Mouse (Mus musculus) heart, postnatal 14 days (tissue): Measurements from ENCODE around the gene Klhl42. TPM values are rescaled to one million over a fixed set of nuclear protein-coding genes. Genes with fewer than 3 reads are reported as not detected.

Experiments used
- DNase-seq, 2 experiments: peaks; one replicate each; pipeline ENCODE4 v3.0.0; 2021 to 2022
- intact Hi-C: fragments of 180-260 bp; cut with DNase I; formaldehyde crosslinking; loops from one replicate; pipeline ENCODE4 v1.15.1; 2025
- long read RNA-seq, 2 experiments: library from polyadenylated mRNA; stranded (forward); transcript quantifications; one replicate each; pipeline ENCODE4 v2.0.0; 2021
- total RNA-seq, 2 experiments: library from RNA; stranded (reverse); gene quantifications; 2 replicates each; pipeline ENCODE4 v1.2.3; 2021

Klhl42 gene
- 1 to 10 TPM; 8.2 to 8.7 TPM for total RNA-seq
- long read RNA-seq, experiment 1, full-length matches to known transcripts: 9 of 13 reads
- long read RNA-seq, experiment 1, partial matches to known transcripts: 0 of 13 reads
- long read RNA-seq, experiment 1, other reads (novel, unspliced or antisense): 4 of 13 reads
- long read RNA-seq, experiment 2, full-length matches to known transcripts: 6 of 9 reads
- long read RNA-seq, experiment 2, partial matches to known transcripts: 0 of 9 reads
- long read RNA-seq, experiment 2, other reads (novel, unspliced or antisense): 3 of 9 reads

DNA sequence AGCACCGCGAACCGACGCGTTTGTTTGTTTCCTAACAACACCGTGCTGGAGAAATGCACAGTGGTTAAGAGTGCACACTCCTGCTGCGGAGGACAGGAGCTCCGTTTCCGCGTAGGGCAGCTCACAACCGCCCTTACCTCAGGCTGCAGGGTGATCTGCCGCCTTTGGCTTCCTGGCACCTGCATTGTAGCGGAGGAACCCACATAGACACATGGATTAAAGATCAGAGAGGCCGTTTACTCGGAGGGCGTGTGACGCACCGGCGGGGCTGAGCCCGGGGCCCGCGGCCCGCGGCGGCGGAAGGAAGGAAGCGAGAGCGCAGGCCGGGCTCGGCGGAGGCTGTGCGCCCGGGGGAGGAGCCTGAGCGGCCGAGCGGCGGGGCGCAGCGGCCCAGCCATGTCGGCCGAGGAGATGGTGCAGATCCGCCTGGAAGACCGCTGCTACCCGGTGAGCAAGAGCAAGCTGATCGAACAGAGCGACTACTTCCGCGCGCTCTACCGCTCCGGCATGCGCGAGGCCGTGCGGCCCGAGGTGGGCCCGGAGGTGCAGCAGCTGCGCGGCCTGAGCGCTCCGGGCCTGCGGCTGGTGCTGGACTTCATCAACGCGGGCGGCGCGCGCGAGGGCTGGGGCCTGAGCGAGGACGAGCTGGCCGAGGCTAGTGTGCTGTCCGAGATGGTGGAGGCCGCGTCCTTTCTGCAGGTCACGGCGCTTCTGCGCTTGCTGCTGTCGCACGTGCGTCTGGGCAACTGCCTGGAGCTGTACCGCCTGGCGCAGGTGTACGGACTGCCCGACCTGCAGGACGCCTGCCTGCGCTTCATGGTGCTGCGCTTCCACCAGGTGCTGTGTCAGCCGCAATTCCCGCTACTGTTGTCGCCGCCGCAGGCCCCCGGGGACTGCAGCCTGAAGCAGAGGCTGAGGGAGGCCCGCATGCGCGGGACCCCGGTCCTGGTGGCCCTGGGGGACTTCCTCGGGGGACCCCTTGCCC is at the start of gene Klhl42:
Gene Klhl42 (plus strand): TSS at position 244 of the 985 bp plus-strand sequence.
- DNase-seq: peak; percentile 83 to 88
- intact Hi-C loops: no loop called here

GRCm38 (mm10) chr6:147042291-147043290 is 48.6 kb upstream of the Klhl42 start, which contains the start of gene Mrps35:
Mrps35 (plus strand) TSS chr6:147042764.
- peak; percentile 92 to 94 for DNase-seq
- intact Hi-C loops: no loop called here

DNA sequence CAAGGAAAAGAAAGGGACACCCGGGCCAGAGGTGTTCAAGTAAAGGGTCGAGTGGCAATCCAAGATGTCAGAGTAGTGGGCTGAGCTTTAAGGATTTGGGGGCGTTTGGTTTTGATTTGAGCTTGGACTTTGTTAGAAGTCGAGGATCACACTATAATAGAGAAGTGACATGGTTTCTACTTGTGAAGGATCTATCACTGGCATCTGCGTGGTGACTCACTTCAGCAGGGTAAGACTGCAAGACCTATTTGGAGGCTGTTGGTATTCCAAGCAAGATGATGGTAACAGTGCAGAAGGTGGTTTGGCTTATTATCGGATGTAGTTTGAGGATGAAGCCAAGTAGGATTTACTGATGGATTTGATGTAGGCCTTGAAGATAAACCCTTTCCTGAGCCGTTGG is 47.5 kb upstream of the Klhl42 start:
- intact Hi-C loops: no loop called here
- no peak for DNase-seq

- intact Hi-C loops: no loop called here
- DNase-seq: no peak
Observed at GRCm38 (mm10) chr6:147049239-147049805, 41.9 kb upstream of the Klhl42 start.

DNA sequence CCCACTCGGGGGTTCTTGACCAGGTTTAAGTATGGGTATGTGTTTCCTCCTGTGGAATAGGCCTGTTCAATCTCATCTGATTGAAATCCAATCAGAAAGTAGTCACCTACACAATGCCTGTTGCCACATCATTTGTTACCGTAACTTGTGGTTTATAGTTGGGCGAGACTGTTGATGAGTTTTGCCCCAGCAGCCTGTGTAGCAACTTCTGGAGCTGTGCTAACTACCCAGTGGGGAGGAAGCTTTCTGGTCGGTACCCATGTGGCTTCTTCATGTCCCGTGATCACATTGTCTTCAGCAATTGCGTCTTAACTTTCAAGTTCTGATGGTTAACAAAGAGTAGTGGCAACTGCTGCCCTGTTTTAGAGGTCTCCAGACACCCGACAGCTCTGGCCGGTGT is 39.5 kb upstream of the Klhl42 start:
- intact Hi-C loops: no loop called here
- no peak for DNase-seq

GRCm38 (mm10) chr6:147052440-147052839 is 38.7 kb upstream of the Klhl42 start:
- intact Hi-C loops: no loop called here
- DNase-seq: no peak

GRCm38 (mm10) chr6:147053785-147054646 is 37.2 kb upstream of the Klhl42 start:
- DNase-seq: no peak
- intact Hi-C loops: no loop called here

DNA sequence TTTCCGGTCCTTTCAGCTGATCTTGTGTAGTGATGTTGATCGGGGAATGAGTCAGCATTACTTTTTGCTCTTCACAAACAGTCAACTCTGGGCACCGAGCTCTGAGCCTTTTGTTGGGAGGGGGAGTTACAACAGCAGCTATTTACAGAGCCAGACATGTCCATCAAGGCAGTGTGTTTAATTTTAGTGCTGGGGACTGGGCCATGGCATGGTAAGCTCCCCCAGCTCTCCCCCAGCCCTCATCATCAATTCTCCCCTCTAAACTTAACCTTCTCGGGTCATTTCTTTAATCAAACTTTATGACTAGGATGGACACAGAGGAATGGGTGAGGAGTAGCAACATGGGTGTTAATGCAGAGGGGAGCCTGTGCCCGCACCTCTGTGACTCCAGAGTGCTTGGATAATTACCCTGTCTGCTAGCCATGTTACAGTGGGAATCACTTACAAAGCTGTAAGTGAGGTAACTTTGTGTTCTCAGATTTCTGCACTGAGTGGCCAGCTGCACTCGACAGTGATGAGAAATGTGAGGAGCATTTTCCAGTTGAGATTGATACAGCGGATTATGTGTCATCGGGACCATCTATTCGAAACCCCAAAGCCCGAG is 35.7 kb upstream of the Klhl42 start:
- no peak for DNase-seq
- intact Hi-C loops: no loop called here

GRCm38 (mm10) chr6:147059326-147059725 is 31.9 kb upstream of the Klhl42 start:
- DNase-seq: peak; percentile 34 to 38
- intact Hi-C loops: no loop called here

- no peak for DNase-seq
- intact Hi-C loops: no loop called here
Observed at GRCm38 (mm10) chr6:147061630-147062029, 29.5 kb upstream of the Klhl42 start.

- DNase-seq: no peak
- intact Hi-C loops: no loop called here
Observed at GRCm38 (mm10) chr6:147062034-147062433, 29.1 kb upstream of the Klhl42 start.

GRCm38 (mm10) chr6:147062694-147063093 is 28.5 kb upstream of the Klhl42 start:
- DNase-seq: no peak
- intact Hi-C loops: no loop called here

DNA sequence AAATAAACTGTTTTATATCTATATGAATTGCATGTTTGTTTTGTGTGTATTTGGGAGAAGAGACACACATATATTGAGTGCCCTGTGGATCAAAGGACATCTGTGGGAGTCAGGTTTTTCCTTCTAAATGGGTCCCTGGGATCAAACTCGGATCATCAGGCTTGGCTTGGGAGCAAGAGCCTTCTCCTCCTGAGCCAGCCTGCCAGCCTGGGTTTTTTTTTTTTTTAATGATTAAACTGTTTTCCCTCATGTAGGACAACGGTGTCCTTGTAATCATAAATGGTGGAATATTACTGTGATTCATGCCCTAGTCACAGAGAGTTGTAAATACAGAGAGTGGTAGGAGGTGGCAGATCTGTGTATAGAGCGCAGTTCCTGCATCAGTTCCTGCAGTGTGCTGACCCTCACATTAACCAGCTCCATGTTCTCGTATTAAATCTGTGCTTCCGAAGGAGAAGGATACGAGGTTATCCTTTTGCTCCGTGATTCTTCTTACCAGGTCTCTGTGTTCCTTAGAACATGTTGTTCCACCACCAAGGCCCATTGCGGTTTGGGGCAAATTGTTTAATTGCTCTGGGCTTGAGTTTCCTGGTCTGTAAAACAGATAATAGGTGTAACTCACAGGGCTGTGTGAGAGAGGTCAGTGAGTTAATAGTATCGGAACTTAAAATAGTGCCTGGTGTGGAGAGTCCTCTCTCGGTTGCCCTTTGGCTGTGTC is 26.8 kb upstream of the Klhl42 start:
- intact Hi-C loops: no loop called here
- DNase-seq: no peak

DNA sequence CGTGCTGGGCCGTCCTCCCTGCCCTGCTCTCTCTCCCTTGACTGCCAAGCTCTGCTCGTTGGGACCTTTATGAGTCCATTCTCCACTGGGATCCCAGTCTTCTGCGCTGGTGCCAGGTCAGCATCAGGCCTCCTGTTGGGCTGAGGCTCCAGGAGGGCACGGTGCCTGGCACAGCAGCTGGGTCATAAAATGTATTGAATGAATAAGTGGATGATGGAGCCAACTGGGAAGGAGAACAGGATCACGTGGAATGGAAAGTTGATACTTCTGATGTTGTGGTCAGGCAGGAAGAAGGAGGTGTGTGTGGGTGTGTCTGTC is 26.3 kb upstream of the Klhl42 start:
- DNase-seq: peak; percentile 13 to 20

DNA sequence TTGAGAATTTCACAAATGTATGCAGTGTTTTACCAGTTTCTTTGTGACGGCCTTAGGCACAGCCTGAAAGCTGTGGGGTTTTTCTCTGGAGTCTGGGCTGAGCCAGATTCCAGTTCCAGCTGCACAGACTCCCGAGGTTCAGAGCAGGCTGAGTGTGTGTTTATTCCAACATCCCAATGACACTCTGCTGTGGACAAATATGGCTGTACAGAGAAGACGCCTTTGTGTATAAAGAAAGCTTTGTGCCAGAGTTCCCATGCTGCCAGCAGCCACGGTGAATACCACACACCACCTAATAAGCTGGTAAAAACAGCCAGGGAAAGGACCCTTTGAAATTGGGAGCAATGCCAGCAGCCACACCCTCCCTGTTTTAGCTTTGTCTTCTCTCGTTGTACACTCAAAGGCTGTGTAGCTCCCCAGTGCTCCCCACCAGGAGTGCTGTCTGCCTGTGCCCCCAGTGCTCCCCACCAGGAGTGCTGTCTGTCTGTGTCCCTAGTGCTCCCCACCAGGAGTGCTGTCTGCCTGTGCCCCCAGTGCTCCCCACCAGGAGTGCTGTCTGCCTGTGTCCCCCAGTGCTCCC is 15.3 kb upstream of the Klhl42 start:
- intact Hi-C loops: no loop called here
- DNase-seq: peak in 1 of 2 experiments; percentile 9

More for the DNA sequence above, 26.3 kb upstream of the Klhl42 start:
- intact Hi-C loops: no loop called here

GRCm38 (mm10) chr6:147076878-147077277 is 14.3 kb upstream of the Klhl42 start:
- intact Hi-C loops: no loop called here
- no peak for DNase-seq

GRCm38 (mm10) chr6:147079919-147080318 is 11.3 kb upstream of the Klhl42 start:
- no peak for DNase-seq
- intact Hi-C loops: no loop called here
